Mouse (Mus musculus) bone marrow, adult 2 months (tissue): ENCODE measurements around the gene Slc9a8. TPM values are rescaled to one million over a fixed set of nuclear protein-coding genes. Genes with fewer than 3 reads are reported as not detected.

Experiments used
- H3K27ac ChIP-seq: fragments of 200-500 bp; 2 replicates; pipeline ENCODE4 v1.5.1; 2012; ENCODE audit warnings: low read depth, mild to moderate bottlenecking, control low read depth, inconsistent platforms, low read length; ENCODE audit not compliant: control insufficient read depth, poor library complexity, insufficient read depth
- H3K4me1 ChIP-seq: fragments of 200-500 bp; 2 replicates; pipeline ENCODE4 v1.6.1; 2011; ENCODE audit warnings: low read length; ENCODE audit not compliant: control insufficient read depth, insufficient read depth
- H3K4me3 ChIP-seq: fragments of 200-500 bp; replicated peaks from 2 replicates; pipeline ENCODE3; 2011; ENCODE audit warnings: mild to moderate bottlenecking, low read depth, low read length, control low read depth; ENCODE audit not compliant: control insufficient read depth
- CTCF ChIP-seq: fragments of 200-500 bp; IDR thresholded peaks from 2 replicates; pipeline ENCODE4 v1.5.1; 2011; ENCODE audit warnings: low read length, control low read depth; ENCODE audit not compliant: control insufficient read depth, insufficient read depth
- POLR2A ChIP-seq: fragments of 200-500 bp; IDR thresholded peaks from 2 replicates; pipeline ENCODE4 v1.6.1; 2011; ENCODE audit warnings: low read depth, mild to moderate bottlenecking, control low read depth, low read length, borderline replicate concordance; ENCODE audit not compliant: control insufficient read depth
- WGBS: fragments of 180-500 bp; shearing (Covaris S2); methylation state at CpG from one replicate; pipeline ENCODE4 v1.1.7; 2018; 5-methylcytosine and 5-hydroxymethylcytosine counted together
- polyA plus RNA-seq: library from polyadenylated mRNA; stranded (reverse); fragments of >200 nt; gene quantifications from 2 replicates; pipeline ENCODE4 v1.2.4, GENCODE M21; 2011; ENCODE audit warnings: low replicate concordance; ENCODE audit not compliant: missing spikeins, insufficient read depth, insufficient read length

Slc9a8 gene
- polyA plus RNA-seq, 1 experiment: 49.4 TPM

DNA sequence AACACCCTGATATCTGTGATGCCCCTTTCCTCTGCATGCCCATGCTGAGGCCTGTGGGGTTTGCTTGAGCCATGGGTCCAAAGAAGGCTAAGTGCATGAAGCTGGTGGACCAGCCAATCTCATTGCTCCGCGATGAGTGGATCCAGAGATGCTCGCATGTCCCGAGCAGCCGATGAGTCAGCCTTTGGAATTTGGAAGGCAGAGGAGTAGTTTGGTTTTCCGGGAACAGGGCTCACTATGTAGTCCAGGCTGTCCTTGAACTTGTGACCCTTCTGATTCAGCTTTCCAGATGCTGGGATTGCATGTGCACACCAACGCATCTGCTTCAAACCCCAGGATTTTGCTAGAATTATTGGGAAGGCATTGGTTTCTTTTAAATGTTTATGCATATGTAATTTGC lies 21.9 kb upstream of the Slc9a8 start:
- TF ChIP-seq POLR2A (no peak), CTCF (no peak)
- no peaks in the 10 kb centered on the region for H3K4me1 ChIP-seq
- H3K27ac ChIP-seq: no peak overlapping the region
- 91% methylated on average over 7 of the region's 7 CpGs for WGBS
- H3K4me3 ChIP-seq: no peak overlapping the region

GRCm38 (mm10) chr2:167403085-167403484 lies 18.4 kb upstream of the Slc9a8 start:
- TF ChIP-seq CTCF (no peak), POLR2A (no peak)
- Histone ChIP-seq H3K4me1 (no peaks in the 10 kb centered on the region), H3K27ac (no peak overlapping the region), H3K4me3 (no peak overlapping the region)
- 72% methylated on average over 7 of the region's 7 CpGs for WGBS

GRCm38 (mm10) chr2:167405101-167405880 lies 16.2 kb upstream of the Slc9a8 start:
- H3K4me1 ChIP-seq: no peaks in the 10 kb centered on the region
- no peak overlapping the region for H3K27ac ChIP-seq
- TF ChIP-seq CTCF: no peak
- no peak for TF ChIP-seq POLR2A
- WGBS: 81% methylated on average over 20 of the region's 20 CpGs
- H3K4me3 ChIP-seq: no peak overlapping the region

GRCm38 (mm10) chr2:167407296-167407929 lies 14.1 kb upstream of the Slc9a8 start:
- WGBS: 82% methylated on average over 16 of the region's 16 CpGs

DNA sequence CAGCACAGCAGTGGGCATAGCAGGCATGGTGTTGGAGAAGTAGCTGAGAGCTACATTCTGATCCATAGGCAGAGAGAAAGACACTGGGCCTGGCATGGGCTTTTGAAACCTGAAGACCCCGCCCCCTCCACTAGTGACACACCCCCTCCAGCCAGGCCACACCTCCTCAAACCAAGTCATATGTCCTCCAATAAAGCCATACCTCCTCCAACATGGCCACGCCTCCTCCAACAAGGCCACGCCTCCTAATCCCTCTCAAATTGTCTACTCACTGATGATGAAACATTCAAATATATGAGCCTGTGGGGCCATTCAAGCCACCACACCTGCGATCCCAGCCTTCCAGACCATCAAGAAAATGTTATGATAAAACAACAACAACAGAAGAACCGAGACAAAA lies 7.1 kb upstream of the Slc9a8 start:
- 83% methylated on average over 5 of the region's 5 CpGs for WGBS
- TF ChIP-seq CTCF: no peak
- Histone ChIP-seq H3K27ac (no peak overlapping the region), H3K4me1 (no peaks in the 10 kb centered on the region), H3K4me3 (no peak overlapping the region)

More at GRCm38 (mm10) chr2:167407296-167407929, 14.1 kb upstream of the Slc9a8 start:
- H3K4me1 ChIP-seq: no peaks in the 10 kb centered on the region
- H3K27ac ChIP-seq: no peak overlapping the region
- no peak overlapping the region for H3K4me3 ChIP-seq
- no peak for TF ChIP-seq CTCF

DNA sequence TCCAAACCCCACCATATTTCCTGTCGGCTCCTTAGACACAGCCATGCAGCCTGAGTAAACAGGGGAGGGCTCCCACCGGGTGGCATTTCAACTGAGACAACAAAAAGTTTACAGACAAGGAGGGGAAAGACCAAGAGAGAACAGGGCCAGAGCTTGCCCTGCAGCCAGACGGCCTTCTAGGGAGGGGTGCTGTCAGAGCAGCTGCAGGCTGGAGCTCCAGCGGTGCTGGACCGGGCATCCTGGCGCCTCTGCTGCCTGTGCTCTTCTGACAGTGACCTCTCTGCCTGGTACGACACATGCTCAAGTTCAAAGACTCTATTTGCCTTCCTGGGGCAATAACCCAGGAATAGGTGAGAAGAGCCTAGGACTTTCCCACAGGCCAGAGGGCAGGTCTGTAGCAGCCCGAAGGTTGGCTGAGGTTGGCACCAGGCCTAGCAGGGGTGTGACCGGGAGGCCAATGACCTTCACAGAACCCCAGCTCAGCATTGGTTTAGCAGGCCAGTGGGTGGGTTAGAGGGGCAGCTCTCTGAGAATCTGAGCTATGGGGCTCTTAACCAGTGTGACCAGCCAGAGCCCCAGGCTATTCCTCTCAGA lies 5.4 kb upstream of the Slc9a8 start:
- Histone ChIP-seq H3K27ac (no peak overlapping the region), H3K4me1 (no peaks in the 10 kb centered on the region), H3K4me3 (no peak overlapping the region)
- TF ChIP-seq CTCF (no peak), POLR2A (no peak)
- WGBS: 81% methylated on average over 9 of the region's 9 CpGs

DNA sequence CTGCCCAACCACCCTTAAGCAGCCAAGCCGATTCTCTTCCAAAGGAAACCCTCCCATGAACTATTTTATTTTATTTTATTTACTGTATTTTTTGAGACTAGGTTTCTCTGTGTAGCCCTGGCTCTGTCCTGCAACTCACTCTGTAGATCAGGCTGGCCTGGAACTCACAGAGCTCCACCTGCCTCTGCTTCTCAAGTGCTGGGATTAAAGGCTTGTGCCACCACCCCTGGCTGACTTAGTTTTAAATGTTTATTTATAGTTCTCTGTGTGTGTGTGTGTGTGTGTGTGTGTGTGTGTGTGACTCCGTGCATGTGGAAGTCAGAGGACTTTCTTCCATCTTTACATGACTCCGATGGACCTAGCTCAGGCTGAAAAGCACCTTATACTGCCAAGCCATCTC lies 4.5 kb upstream of the Slc9a8 start:
- Histone ChIP-seq H3K4me3 (no peak overlapping the region), H3K27ac (no peak overlapping the region), H3K4me1 (no peaks in the 10 kb centered on the region)
- TF ChIP-seq CTCF (no peak), POLR2A (no peak)
- 82% methylated on average over 3 of the region's 3 CpGs for WGBS

DNA sequence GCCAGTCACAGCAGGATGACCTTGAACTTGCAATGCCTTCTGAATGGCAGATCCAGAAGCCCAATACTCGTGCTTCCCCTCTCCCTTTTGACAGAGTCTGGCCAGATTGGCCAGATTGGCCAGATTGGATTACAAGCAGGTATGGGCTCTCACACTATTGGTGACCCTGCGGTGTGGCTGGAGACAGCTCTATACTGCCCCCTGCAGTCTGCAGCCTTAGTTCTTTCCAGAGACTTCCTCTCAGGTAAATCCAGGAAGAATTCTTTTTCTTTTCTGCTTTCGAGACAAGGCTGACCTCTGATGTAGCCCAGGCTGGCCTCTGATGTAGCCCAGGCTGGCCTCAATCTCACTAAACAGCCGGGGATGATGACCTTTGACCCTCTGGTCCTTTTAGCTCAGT lies 3.8 kb upstream of the Slc9a8 start:
- TF ChIP-seq POLR2A: no peak
- peak; percentile 77 for TF ChIP-seq CTCF
- H3K4me1 ChIP-seq: no peaks in the 10 kb centered on the region
- H3K27ac ChIP-seq: no peak overlapping the region
- WGBS: 20% methylated on average over 4 of the region's 4 CpGs
- H3K4me3 ChIP-seq: no peak overlapping the region
